Mouse (Mus musculus): ENCODE measurements at regions not wholly inside any gene's neighbourhood (a gene's known extent, or its start where the extent isn't known, plus 50 kb on each side); places are given as distances from the start of the nearest gene placed in this dataset.

DNA sequence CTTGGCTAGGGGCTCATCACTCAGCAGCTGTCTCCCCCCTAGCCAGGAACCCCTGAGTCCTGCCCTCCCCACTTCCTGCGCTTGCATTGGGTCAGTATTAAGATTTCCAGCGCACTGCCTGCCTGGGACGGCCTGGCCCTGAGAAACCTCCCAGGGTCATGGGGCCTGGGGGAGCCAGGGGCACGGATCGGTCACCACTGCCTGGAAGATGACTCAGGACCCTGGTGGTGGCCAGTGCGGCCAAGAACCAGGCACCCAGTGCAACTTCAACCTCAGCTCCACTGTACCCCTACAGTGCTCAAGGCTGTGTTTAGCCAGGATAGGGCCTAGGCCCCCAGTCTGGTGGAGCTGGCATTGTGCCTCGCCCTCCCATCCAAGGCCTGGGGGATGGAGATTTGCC lies 111.9 kb upstream of the Zbtb40 start:
- DNase-seq: no peak

DNA sequence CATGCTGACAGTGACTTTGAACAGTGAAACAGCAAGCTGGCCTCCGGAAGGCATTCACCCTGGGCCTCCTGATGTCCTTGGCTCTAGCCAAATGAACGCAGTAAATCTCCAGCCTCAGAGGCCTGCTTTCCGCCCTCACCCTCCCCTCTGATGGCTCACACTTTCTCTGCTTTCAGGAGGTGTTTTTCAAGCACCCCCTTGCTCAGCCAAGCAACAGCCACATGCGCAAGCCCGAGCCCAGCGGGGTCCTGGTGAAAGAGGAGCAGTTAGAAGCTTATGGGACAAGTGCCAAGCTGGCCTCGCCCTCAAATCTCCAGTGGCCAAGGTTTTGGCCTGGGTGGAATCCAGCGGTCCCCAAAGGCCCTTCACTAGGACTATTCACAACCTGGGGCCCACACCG lies 109.6 kb upstream of the Zbtb40 start:
- DNase-seq: no peak

DNA sequence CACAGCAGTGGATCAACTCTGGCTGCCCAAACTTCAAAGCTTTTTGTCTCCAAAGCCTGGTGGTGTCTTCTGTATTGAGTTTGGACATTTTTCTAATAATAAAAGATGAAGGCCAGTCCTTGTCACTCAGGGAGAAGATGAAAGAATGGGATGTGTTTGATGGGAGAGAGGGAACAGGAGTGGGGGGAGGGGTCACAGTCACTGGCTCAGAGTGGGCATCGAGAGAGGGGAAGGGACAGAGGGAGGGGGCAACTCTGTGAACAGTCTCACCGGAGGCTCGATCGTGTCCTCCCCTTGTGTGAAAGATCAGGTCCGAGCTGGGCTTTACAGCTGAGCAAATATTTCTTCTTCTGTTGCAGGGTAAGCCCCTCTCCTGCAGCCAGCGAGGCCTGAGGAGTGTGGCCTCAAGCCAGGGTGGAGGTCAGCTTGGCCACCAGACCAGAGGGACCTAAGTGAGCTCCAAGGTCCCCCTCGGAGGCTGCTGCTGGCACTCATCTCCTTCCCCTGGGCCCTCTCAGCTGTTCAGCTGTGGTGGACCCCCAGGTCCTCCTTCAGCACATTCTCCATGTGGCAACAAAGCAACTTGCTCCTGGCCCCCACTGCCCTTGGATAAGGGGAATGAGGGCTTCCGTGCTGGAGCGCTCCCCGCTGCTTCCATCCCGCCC lies 108.0 kb upstream of the Zbtb40 start:
- DNase-seq: no peak

DNA sequence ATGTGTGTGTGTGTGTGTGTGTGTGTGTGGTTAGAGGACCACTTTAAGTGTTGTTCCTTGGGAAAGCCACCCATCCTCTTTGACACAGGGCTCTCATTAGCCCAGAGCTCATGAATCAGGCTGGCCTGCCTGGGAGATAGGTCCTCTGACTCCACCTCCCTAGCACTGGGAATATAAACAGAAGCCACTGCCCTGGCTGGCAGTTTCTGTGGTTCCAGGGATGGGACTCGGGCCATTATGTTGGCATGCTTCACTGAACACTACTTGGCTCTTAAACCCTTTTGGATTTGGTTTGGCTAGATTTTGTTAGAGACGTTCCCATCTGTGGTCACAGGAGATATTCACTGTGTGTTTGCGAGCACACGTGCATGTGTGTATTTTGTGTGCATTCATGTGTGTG lies 100.2 kb upstream of the Zbtb40 start:
- no peak for DNase-seq

DNA sequence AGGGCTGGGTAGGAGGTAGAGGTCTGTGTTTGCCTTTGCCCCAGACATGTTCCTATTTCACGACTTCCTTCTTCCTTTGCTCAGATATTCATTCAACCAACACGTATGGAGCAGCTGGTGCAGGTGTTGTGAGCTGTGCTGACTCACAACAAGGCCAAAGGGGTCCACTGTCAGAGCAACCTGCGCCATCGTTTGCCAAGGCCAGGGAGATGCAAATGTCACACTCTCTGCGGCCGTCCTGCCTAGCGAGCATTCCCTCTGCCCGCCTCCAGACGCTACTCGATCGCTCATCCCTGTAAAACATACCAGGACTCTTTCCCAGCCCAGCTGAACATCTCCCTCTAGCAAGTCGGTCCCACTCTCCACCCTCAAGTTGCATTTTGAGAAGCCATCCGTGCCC lies 99.2 kb upstream of the Zbtb40 start:
- no peak for DNase-seq

DNA sequence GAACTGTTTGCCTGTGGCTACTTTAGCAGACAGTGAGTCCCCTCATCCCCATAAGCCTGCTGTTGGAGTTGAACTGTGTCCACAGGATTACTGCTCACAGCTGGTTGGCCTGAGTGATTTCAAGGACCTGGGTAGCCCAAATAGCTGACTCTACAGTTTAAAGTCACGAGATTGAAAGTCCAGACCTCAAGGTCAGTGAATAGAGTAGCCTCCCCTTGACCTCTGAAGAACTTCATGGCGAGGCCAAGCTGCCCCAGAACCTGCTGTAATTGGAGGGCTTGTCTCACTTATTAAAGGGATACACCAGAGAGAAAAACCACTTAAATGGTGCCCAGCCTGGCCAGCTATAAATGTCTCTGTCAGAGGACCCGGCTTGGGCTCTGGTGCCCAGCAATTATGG lies 97.7 kb upstream of the Zbtb40 start:
- no peak for DNase-seq

DNA sequence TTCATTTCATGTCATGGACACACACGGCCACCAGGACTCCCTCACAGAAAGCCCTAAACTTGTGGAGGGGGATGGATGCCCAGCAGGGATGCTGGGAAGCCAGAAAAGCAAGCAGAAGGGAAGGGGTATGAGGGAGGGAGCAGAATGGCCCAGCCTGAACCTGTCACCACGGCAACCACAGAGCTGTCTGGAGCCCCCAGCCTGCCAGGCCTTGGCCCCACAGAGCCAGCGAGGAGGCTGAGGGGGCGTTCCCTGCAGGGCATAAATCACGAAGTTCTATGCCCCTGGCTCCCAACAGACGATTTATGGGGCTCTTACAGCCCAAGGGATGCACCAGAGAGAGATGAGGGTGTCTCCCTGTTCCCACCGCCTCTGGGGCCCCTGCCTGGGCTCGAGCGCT lies 93.7 kb upstream of the Zbtb40 start:
- no peak for DNase-seq

DNA sequence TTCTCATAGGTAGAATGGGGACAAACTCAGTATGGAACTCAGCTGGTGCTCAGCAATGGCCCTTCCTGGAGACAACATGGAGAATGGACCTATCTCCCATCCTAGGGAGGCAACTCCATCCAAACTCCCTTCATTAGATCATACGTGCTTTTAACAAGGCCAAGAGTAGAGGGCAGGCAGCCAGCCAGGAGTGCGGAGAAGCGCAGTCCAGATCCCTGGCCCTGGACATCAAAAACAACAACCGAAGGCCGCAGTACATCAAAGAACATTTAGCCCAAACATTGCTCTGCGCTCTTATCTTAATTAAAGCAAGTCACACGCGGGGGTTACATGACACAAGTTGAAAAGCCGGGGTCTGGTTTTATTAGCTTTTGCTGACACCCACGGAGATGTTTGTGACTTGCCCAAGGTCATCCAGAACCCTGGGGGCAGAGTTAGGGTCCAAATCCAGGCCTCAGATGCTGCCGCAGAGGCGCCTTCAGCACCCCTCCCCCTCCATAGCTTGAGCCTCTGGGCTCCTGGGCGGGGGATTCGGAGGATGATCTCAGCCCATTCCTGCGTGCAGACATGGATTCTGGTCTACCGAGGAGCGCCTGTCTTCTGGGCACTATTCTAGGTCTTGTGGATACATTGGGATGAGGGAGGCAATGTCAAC lies 90.6 kb upstream of the Zbtb40 start:
- no peak for DNase-seq

DNA sequence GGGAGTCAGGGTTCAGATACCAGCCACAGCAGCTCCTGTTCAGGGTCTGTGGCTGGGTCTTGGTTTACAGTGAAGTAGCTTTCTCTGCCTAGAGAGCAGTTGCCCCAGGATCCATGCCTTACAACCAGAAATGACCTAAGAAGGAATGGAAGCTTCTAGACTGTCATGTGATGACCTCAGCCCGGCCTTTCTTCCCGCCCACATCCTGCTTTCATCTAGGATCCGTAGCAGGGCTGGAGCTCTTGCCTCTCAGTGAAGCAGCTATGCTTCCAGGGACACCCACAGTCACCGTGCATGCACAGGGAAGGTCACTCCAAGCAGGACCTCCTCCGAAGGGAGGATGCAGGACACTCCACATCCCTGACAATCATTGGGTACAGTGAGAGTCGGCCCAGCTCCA lies 89.5 kb upstream of the Zbtb40 start:
- no peak for DNase-seq

DNA sequence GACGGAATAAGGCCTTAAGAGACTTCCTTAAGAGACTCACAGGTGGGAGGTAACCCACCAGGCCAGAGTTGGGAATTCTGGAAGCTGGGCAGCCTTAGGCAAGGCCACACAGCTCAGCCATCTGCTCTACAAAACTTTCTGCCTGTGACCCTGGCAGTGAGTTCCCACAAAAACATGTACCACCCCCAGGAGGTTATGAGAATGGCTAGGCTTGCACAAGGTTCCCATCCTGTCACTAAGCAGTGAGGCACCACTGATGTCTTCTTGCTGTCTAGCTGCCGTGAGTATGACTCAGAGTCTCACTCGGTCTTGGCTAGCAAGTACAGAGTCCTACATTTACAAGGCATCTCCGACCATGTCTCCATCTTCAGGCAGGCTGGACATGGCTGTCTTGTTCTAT lies 87.7 kb upstream of the Zbtb40 start:
- no peak for DNase-seq

DNA sequence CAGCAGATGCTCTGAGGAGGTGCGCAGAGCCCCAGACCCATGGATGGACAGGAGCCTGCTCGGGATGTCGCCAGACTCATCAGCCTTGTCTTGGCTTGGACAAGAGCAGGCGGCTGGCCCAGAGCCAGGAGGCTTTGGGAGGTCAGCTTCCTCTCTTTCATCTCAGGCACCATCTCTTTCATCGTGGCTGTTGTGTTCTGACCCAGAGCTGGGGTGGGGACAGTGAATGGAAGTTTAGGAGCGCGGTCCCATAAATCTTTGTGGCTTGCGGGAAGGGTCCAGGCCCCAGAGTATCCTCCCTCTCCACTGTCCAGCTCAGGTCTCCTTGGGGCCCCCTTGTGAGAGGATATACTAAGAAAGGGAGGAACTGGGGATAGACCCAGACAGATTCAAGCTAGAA lies 87.2 kb upstream of the Zbtb40 start:
- no peak for DNase-seq

DNA sequence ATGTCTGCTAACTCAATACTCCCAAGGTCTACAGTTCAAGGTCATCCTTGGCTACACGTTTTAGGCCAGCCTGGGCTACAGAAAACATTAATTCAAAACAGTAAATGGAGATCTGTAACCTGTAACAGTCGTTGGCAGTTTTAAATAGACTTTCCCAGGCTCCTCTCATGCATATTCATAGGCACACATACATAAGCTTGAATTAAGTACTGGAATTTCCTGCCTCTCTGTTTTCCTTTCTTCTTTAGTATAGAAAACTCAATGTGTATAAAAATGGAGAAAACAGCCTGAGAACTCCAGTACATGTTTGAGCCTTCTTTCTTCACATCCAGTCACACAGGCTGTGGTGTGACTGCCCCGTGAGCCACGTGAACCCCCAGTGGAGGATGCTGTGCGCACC lies 86.0 kb upstream of the Zbtb40 start:
- DNase-seq: no peak

DNA sequence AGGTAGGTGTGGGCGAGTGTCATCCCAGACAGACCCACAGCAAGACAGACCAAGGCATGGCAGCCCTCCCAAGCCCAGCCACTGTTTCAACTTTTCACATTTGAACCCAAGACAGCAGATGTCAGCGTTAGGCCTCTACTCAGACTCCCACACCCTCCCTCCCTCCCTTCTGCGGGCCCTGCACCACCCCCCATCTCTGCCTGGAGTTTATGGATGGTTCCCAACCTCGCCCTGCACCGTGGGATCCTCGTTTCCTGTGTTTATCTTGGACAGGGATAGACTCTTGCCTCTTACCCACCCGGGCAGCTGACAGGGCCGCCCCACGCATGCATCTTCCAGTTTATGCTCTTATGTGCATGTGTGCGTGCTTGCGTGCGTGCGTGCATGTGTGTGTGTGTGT lies 85.2 kb upstream of the Zbtb40 start:
- no peak for DNase-seq

DNA sequence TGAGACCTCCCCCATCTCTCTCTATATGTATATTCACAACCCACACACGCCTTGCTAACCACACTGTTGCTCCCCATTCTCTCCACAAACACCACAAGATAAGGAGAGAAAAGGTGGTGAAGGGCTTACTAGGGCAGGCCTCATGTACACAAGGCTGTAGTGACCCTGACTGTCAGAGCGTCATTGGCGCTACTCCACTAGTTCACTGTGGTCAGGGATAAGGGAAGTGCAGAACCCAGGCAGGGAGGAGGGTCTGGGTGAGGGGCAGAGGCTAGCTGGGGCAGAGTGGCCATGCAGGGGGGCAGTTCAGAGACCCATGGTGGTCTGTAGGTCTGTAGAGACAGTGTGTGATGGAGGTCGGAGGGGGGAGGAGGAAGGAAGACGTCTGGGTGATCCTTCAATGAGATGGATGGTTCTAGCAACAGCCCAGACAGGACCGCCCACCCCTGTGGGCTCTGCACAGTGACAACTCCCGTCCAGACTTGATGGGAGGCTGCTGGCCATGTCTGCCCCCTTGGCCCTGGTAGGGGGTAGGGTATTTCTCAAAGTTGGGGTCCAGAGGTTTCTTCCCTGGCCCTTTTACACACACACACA lies 82.1 kb upstream of the Zbtb40 start:
- no peak for DNase-seq

DNA sequence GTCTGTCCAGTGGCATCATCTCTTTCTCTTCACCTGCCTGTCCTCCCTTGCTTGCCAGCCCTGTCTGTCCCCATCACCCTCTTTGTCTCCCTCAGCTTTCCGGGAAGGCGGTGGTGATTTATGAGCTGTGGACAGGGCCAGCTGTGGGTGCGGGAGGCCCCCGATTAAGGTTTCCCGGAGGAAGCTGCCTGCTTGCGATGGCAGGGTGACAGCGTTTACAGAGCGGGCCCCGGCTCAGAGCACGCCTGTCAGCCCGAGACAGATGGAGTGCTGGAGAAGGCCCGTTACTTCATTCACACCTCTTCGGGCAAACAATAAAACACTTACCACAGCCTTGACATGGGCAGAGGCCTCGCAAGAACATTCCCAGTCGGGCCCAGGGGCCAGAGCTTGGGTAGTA lies 79.6 kb upstream of the Zbtb40 start:
- peak; percentile 14 for DNase-seq

DNA sequence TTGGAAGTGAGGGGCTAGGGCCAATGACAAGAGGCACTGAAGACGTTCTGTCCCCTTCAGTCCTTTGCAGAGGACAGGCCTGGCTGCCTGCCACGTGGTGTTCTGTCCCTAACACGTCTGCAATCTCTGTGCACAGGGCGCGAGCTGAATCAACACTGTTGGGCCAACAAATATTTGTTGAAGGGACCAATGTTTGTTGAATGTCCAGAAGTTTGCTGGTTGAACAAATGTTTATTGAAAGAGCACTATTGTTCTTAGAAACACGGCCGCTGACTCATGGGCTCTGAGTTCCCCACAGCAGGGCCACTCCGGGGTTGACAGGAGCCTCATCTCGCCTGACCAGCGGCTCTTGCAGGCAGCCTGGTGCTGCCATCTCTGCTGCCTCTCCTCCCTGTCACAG lies 73.1 kb upstream of the Zbtb40 start:
- no peak for DNase-seq

DNA sequence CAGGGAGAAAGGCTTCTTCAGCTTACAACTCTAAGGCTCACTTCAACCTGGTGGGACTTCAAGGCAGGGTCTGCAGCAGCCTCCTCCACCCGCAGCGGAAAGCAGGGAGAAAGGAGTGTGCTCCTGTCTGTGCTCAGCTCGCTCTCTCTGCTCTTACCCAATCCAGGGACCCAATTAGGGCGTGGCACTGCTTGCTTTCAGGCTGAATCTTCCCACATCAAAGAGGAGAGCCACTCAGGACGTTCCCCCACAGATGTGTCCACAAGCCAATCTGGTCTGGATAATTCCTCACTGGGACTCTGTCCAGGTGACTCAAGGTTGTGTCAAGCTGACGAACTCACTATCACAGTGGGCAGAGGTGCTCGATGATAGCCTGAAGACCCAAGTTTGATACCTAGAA lies 72.0 kb upstream of the Zbtb40 start:
- no peak for DNase-seq

DNA sequence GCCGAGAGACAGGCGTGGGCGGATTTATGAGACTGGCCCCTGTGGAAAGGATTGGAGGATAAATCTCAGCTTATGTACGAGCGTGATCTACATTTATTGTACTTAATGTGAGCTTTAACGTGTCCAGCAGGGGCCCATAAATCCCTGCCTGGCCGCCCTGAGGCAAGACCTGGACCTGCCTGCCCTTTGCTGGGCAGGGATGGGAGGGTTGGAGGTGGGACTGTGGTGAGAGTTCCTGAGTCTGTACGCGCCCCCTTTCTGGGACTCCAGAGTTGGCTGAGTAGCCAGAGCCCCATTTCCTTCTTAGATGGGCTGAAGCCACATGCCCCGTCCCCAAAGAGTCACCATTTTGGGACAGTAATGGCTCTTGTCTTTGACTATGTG lies 69.7 kb upstream of the Zbtb40 start:
- DNase-seq: no peak

DNA sequence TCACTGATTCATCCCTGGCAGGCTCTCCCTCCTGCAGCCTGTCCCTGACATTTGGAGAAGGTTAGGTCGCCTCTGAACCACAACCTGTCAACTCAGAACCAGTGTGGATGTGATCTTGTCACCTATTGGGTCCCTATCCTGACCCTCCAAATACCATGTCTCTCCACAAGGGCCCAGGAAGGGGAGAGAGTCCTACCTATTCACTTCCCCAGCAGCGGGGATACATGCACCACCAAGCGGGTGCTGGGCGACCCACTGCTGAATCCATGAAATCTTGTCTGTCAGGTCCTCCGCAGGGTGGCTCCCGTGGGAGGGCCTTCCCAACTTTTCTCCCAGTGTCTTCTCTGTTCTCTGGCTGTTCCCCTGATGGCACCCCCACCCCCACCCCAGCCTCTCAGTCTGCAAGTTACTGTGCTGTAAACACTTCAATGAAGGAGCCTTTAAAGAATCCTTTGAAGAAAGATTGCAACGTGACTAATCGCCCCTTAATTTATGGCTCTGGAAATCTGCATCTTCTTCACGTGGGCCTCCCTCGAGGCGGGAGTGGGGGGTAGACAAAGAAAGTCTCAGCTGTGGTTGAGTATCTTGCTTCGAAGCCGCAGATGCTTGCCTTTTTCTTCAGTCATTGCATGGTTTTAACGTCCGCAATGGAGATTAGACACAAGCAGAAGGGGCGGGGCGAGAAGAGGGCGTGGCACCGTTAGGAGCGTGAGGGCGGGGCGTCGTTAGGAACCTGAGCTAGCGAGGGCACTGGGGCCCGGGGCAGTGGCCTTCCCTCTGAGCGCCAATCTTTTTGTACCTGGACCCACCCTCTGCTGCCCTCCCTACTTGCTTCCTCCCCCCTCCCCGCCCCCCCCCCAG lies 69.1 kb upstream of the Zbtb40 start:
- no peak for DNase-seq

DNA sequence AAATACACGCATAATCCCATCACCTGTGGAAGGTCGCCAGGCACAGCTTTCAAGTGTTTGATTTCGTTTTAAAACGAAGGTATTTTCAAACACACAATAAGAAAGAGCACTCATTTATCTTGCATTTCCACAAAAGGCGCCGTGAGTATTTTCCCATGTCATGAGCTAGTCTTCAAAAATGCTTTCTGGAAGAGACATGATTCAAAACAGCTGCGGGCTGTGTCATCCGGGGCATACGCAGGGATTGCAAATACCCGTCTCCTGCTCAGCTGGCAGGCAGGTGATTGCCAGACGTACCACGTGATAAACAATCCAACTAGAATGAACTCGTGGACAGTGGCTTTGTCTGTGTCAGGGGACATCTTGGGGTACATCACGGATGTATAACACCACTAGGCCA lies 66.5 kb upstream of the Zbtb40 start:
- DNase-seq: no peak

DNA sequence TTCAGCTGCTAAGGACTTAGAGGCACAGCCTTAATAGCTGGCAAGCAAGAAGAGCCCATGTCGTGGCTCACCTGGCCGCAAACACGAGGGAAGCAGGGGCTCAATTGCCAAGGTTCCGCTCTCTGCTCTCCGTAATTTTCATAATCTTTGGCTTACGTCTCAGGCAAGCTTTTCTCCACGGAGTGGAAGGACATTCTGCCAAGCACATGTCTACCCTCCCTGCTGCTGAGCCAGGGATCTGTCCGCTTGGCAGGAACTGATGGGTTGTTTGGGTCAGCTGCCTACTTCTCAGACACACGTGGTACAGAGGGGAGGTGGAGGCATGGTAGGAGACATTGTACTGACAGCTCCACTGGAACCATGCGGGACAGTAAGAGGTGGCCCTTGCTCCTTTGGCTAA lies 61.7 kb upstream of the Zbtb40 start:
- no peak for DNase-seq

DNA sequence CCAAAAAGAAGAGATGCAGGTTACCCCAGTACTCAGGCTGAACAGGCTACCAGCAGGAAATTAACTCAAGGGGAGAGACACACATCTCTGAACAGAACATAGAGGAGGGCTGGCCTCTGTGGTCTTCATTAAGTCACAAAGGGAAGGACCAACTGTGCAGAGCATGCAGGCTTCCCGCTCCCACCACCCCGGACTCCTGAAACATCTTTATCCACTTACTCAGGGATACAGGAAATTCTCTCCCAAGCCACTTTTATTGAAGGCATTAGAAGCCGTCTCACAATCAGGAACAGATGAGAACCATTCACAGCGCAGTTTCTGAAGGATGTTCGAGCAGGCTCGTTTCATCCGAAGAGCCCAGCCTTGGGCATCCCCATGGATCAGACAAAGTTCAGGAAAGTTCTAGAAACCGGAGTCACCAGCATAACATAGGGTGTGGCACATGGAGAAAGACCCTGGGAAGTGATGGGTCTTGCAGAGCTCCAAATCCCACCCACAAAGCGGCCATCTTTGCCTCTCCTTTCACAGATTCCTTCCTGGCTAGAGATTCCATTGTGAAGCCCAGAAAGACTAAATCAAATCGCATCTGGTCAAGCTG lies 55.9 kb upstream of the Zbtb40 start:
- no peak for DNase-seq

DNA sequence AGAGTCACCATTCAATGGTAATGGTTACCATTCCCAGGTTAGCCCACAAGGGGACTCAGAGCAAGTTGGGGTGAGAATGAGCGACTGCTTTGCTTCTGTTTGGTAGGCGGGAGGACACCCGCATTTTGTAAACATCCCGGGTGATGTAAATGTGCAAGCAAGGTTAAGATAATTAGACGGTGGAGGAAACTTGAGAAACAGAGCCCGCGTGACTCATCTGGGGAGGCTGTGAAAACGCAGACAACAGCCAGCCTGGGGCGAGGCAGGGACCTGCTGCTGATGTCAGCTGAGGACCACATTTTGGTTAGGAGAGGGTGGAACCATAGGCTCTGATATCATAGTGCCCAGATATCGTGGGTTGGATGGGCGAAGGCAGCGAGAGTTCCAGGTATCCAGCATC lies 52.6 kb upstream of the Zbtb40 start:
- DNase-seq: no peak
